Mouse (Mus musculus): ENCODE results near the gene Cenpm.

DNA sequence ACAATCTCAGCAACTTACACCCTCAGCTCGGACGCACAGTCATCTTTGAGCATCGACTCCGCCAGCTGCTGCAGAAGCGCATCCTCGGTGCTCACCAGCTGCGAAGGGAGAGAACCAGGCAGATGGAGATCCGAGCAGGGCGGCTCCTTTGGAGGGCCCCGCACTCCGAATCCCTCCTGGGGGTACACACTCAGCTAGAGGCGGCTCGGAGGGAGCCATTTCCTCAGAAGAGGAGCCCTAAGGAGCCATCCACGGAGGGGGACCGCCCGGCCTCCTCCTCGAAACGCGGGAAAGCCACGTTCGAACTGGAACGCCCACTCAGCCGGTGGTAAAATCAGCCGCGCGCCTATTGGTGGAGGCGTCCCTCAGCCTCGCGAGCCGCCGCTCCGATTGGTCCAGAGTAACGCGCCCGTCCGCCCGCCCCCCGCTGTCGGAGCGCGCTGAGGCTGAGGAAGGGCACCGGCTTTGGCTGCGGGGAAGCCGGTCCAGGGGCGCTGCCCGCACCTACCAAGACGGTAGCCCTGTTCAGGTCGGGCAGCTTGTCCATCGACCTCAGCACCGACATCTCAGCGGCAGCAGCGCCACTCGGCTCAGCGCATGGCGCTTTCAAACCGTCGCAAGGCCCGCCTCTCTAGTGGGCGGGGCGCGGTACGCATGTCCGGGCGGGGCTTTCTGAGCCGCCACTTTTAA is at the start of gene Cenpm:
- no peak for TF ChIP-seq CTCF (IDR thresholded peaks at IDR 0.05; ENCODE audit: low read depth, low read length)
- TF ChIP-seq GATA1 (IDR thresholded peaks at IDR 0.05; ENCODE audit: borderline replicate concordance, low read length), result no peak
- TF ChIP-seq TAL1 (conservative IDR thresholded peaks at IDR 0.05; ENCODE audit: low read depth, low read length), result no peak
- TF ChIP-seq POLR2AphosphoS5 (IDR thresholded peaks at IDR 0.05; ENCODE audit: insufficient replicate concordance, low read depth, low read length), result no peak

Data from G1E (cell line).